Mouse (Mus musculus): ENCODE data around the gene Stard3nl. TPM values are rescaled to one million over a fixed set of nuclear protein-coding genes. Genes with fewer than 3 reads are reported as not detected.

Stard3nl gene
- total RNA-seq, 2 experiments from 2014 or later: 5.9 to 6.1 TPM

Other genes with a start within 250 kb of the Stard3nl start
- 100 to 1,000 TPM in 1 of 2 experiments, 10 to 100 TPM in 1; 85.8 to 106 TPM for gene Epdr1, start 224.1 kb upstream of the Stard3nl start, total RNA-seq (2021)
- 1 to 10 TPM; 3.1 to 3.5 TPM for gene Sfrp4, start 227.3 kb upstream of the Stard3nl start, total RNA-seq (2021)